Mouse (Mus musculus) cerebellum, postnatal 25 days (tissue): ENCODE results near the gene Lypd6.
A peak's percentile ranks its signal among the peaks of the same experiment; 100 is the strongest.

Experiments
- DNase-seq, 2 experiments: peaks; one replicate each; pipeline ENCODE4 v3.0.0; 2021; ENCODE audit warnings: mixed read lengths in 2 of 2

Lypd6 gene

GRCm38 (mm10) chr2:50066246-50066967 lies at the start of gene Lypd6:
Gene Lypd6 (plus strand): TSS chr2:50066429.
- peak; percentile 51 to 67 for DNase-seq

DNA sequence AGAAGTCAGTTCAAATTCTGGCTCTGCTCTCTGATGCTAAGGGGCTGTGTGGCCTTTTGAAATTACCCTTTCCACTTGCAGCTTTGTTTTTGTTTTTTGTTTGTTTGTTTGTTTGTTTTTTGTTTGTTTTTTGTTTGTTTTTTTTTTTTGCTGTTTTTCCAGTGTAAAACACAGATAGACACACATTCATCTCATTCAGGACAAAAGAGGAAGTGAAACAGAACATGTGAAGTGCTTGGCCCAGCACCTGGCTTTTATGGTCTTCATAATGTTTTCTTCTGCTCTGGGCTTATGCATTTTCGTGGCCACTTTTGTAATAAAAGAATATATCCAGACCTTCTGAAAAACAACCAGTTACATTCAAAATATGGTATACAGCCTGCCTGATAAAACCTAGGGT lies 46.8 kb upstream of the Lypd6 start:
- no peak for DNase-seq

DNA sequence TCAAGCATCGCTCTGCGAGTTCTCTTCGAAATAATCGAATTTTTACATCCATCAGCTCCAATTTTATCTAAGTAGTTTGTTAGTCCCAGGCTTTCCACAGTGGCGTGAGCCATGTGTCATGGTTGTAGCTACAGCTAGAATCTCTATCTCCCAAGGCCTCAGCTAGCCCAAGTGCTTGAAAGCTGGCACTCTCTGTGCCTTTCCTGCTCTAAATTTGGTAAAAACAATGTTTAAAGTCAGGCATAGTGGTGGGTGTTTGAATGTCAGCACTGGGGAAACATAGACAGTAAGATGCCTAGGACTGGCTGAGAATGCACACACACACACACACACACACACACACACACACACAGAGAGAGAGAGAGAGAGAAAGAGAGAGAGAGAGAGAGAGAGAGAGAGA lies 40.7 kb upstream of the Lypd6 start:
- DNase-seq, result no peak

GRCm38 (mm10) chr2:50028930-50029329 lies 37.3 kb upstream of the Lypd6 start:
- DNase-seq, result no peak

GRCm38 (mm10) chr2:50044170-50044870 lies 21.9 kb upstream of the Lypd6 start:
- DNase-seq, result no peak

DNA sequence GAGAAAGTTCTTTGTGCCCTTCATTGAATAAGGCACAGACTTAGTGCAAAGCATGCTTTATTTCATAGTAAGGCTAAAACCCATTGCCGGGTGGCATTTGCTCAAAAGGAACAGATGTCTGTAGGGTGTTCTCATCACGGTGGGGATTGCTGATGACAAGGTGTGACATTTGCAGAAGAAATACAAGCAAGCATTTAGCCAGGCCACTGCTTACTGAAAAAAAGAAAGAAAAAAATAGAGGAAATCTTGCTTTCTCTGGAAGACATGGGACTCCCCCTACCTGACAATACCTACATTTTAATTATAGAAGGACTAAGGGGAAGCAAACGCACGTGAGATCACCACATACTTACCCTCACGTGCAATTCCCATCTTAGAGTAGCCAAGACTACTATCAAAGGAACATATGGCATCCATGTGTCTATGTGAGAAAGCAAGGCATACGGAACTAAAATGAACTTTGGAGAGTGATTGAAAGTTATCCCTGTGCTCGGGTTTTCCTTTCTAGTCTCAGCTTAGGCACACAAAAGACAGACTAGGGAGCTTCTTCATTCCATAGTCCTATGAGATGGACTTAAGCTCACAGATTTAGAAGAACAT lies 21.3 kb upstream of the Lypd6 start:
- peak in 1 of 2 experiments; percentile 29 for DNase-seq

DNA sequence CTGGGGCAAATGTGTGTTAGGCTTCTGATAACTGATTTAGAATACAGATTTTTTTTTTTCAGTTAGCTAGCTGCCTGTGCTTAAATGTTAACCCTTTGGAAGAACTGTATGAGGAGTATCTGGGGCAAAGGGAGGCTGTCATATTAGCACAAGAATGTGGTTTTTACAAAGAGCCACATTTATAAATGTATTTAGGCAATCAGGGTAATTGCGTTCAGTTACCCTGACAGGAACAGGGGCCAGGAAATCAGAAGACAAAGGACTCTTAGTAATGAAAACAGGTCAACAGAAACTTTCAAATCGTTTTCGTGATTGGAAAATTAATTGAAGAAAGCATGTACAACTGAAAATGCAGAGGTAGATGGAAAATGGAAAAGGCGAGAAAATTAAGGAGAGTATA lies 20.4 kb upstream of the Lypd6 start:
- no peak for DNase-seq

DNA sequence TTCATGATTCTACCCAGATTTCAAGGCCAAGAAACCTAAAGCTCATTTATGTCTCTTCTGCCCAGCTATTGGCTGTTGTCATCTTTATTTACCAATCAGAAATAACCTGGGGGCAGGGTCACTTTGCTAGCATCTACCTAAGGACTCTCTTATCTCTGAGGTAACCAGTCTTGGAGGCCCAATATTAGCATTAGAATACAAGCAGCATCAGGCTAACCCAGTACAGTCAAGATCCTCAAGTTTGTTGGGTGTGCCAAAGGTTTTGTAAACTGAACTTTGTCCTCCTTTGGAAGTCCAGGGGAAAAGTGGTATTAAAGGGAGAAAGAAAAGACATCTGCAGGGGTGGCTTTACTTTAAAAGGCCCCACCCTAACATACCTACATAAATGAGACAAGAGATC lies 17.8 kb upstream of the Lypd6 start:
- DNase-seq, result no peak

DNA sequence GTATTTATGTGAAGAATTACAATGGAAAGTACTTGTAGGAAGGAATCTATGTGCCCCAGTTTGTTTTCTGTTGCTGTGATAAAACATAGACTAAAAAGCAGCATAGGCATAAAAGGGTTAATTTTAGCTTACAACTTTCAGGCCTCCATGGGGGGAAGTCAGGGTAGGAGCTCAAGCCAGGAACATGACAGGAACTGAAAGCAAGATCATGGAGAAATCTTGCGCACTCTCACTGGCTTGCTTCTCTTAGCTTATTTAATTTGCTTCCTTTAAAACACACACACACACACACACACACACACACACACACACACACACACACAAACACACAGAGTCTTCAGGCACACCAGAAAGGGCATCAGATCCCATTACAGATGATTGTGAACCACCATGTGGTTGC lies 12.3 kb upstream of the Lypd6 start:
- DNase-seq, result no peak

GRCm38 (mm10) chr2:50065902-50066245 lies 355 bp upstream of the Lypd6 start:
- DNase-seq, result no peak

- DNase-seq, result no peak
Observed at GRCm38 (mm10) chr2:50066968-50067315, 713 bp downstream of the Lypd6 start.

- DNase-seq, result peak; percentile 10 to 32
Observed at GRCm38 (mm10) chr2:50069571-50070295, 3.5 kb downstream of the Lypd6 start.

GRCm38 (mm10) chr2:50072158-50072557 lies 5.9 kb downstream of the Lypd6 start:
- no peak for DNase-seq

- no peak for DNase-seq
Observed at GRCm38 (mm10) chr2:50084746-50085145, 18.5 kb downstream of the Lypd6 start.

DNA sequence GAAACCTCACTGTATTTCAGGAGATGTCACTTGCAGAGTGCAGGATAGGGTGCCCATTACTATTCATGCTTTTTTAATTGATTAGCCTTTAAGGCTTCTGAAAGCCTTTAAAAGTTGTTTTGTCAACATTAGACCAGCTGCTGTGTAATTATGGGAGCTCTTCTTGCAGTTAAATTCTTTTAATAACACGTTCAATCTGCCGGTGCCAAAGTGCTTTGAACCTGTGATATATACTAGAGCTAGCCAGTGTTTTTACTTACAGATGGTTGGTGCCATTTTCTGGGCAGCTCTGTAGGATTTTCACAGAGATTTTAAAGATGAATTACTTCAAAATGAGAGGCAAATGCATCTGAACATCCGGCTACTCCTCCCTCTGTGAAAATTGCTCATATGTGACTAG lies 21.5 kb downstream of the Lypd6 start:
- DNase-seq, result no peak

GRCm38 (mm10) chr2:50096336-50096735 lies 30.1 kb downstream of the Lypd6 start:
- DNase-seq, result peak in 1 of 2 experiments; percentile 15

DNA sequence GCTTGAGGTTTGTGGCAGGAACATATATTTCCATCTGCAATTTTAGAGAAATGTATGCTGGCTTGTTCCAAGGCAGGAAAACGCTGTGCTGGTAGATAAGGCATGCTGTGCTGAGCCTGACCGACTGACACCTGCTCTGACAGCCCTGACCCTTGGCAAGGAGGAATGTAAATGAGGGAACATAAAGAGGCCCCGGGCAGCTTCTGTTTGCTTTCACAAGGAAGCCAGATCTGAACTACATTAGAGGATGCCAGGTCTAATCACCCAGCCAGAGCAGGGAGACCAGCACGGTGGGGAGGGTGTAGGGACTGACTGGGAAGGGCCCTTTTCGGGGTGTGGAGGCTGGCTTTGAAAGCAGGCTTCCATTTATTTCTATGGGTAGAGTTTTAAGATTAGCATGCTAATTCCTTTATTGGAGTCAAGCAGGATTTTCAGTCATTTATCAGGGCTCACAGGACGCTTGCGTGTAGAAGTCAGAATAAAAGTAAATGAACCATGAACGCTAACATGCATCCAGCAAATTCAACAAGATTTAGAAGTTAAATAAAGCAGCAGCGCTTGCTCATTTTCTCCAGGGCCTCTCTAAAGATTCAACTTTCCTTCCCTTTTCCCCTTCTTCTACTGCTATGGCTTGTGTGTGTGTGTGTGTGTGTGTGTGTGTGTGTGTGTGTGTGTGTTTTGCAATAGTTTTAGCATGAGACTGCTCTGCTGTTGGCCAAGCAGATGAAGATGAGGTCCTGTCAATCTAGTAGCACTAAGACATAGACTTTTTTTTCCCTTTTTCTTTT lies 34.3 kb downstream of the Lypd6 start:
- DNase-seq, result no peak

- DNase-seq, result no peak
Observed at GRCm38 (mm10) chr2:50101152-50101450, 34.9 kb downstream of the Lypd6 start.

DNA sequence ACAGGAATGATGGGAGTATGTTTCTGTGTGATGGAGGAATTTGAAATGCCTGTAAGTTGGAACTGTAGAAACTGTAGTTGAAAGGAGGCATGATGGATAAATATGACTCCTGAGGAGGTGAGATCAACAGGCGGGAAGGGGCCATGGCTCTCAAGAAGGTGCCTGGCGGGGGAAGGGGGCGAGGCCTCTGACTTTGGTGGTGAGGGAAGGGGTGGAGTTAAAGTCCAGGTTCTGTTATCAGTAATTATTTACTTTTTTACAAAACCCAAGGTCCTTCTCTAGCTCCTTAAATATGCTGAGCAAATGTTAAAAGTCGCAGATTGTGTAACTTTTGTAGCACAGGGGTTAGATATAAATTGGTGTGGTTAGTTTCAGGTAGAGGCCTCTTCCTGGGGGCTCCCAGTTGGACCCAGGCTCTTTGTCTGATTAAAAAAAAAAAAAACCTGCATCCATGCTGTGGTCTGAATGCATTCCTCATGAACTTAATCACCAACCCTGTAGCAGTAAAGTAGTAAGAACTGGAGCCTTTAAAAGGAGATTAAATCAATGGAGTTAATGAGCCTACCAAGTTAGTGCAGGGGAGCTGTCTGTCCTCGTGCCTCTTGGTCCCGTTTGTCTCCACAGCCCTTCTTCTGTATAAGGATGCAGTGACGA lies 37.7 kb downstream of the Lypd6 start:
- DNase-seq, result no peak

DNA sequence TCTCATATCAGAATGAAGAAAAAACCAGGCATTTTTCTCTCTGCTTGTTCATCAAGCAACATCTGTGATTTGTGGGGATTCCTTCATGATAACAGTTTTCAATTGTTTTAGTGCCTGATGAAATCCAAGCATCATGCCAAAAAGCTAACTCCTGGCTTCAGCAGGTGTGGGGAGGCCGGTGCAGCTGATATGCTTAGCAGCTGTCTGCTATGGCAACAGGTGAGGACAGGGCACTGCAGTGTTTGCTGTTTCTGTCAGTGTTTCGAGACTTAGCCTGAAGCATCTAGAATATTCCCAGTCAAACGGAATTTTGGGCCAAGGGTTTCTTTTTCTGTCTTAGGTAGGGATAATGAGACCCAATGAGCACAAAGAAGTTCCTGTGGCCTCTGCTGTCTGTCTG lies 39.4 kb downstream of the Lypd6 start:
- no peak for DNase-seq

DNA sequence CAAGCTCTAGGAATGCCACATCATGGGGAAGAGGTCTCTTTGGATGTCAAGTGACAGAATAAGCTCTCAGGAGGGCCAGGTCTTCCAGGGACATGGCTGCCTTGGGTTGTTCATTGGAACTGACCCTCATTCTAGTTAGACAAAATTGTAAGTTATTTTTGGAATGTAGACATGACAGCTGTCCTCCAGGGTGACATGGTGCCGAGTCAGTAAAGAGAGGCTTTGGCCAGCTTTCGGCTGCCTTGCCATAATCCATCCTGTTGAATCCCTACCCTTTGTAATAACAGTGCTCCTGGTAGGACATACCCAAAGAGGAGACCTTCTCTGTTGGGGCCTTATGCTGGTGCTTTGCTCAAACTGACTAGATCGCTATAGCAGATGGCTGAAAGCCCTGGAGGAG lies 39.8 kb downstream of the Lypd6 start:
- DNase-seq, result no peak

DNA sequence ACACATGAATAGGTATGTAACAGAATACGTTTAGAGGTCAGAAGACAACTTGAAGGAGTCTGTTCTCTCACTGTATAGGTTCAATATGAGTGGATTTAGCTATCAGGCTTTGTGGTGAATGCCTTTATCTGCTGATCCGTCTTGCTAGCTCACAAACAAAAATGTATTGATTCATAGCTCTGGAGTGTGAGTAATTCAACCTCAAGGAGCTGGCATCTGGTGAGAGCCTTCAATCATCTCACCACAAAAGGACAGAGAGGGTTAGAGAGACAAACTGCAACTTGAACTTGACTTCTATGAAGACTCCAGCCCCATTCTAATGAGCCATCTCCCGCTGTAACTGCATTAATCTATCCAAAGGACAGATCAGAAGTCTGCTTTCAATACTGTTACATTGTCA lies 40.6 kb downstream of the Lypd6 start:
- DNase-seq, result no peak

DNA sequence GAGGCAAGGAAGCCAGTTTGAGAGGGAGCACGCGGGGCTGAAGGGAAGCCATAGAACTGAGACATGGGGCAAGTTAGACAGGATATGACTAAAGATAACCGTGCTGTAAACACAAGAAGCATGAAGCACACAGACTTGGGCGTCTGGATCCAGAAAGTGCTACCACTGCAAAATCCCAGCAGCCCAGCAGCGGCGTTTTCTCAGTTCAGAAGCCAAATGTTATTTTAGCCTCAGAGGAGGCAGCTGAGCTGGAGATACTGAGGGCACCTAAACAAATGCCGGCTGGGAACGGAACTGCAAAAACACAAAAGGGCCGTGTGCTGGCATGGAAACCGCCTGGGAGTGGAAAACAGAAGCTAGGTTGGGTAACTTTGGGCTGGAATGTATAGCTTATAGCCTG lies 43.9 kb downstream of the Lypd6 start:
- no peak for DNase-seq
